15 mouse cellular contexts compared by ENCODE assay signal in the genomic region with DNA sequence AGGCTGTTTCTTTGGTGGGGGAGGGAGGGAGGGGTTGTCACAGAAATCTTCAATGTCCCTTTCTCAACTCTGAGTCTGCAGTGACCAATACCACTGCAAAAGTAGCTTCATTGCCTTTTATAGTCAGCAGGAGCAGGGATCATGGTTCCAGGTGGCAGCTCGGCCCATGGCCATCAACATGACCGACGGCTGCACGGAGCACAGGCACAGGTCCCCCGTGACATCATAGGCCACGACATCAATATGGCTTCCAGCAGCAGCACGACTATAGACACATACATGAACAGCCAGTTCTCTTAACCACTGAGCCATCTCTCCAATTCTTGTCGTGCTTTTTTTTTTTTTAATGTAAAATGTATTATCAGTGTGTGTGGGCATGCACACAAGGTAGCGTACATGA.
"Had no signal": no experiment of that assay in that cellular context is flagged by ENCODE, and none has a peak within 500 bp of the region (broad histone marks: within the 10 kb centered on the region; RNA-seq: fewer than 3 reads in every experiment).

No protein-coding gene starts in this region.

- H3K4me2 ChIP-seq: heart, embryonic 11.5 days; heart, embryonic 13.5 days; heart, embryonic 15.5 days; hindbrain, embryonic 13.5 days; hindbrain, embryonic 15.5 days; kidney, embryonic 15.5 days; limb, embryonic 13.5 days; limb, embryonic 15.5 days; liver, embryonic 11.5 days had no signal

- ATAC-seq: hindbrain, postnatal 0 days; intestine, embryonic 16.5 days had no signal

- H3K9ac ChIP-seq: forebrain, postnatal 0 days; heart, embryonic 13.5 days; heart, embryonic 15.5 days; hindbrain, embryonic 13.5 days; hindbrain, embryonic 15.5 days; kidney, embryonic 15.5 days; limb, embryonic 13.5 days; limb, embryonic 15.5 days had no signal

- DNase-seq: heart, adult 11 months had no signal

- H3K9me3 ChIP-seq: heart, embryonic 13.5 days; heart, embryonic 15.5 days; hindbrain, embryonic 13.5 days; hindbrain, embryonic 15.5 days; kidney, embryonic 15.5 days; limb, embryonic 13.5 days; limb, embryonic 15.5 days had no signal

- H3K27me3 ChIP-seq: heart, embryonic 15.5 days; hindbrain, embryonic 15.5 days; kidney, embryonic 15.5 days had no signal

- H3K36me3 ChIP-seq: heart, embryonic 13.5 days; heart, embryonic 15.5 days; hindbrain, embryonic 13.5 days; hindbrain, embryonic 15.5 days; kidney, embryonic 15.5 days; limb, embryonic 13.5 days; limb, embryonic 15.5 days had no signal

- H3K27ac ChIP-seq: heart, adult 2 months; heart, embryonic 13.5 days; hindbrain, embryonic 15.5 days; hindbrain, postnatal 0 days; kidney, postnatal 0 days; limb, embryonic 13.5 days; limb, embryonic 15.5 days had no signal

- H3K4me3 ChIP-seq: heart, adult 2 months; heart, embryonic 13.5 days; heart, embryonic 15.5 days; hindbrain, embryonic 13.5 days; hindbrain, embryonic 15.5 days; kidney, embryonic 15.5 days; limb, embryonic 13.5 days; limb, embryonic 15.5 days had no signal
